ENCODE assay signal across 13 mouse cellular contexts in the genomic region with DNA sequence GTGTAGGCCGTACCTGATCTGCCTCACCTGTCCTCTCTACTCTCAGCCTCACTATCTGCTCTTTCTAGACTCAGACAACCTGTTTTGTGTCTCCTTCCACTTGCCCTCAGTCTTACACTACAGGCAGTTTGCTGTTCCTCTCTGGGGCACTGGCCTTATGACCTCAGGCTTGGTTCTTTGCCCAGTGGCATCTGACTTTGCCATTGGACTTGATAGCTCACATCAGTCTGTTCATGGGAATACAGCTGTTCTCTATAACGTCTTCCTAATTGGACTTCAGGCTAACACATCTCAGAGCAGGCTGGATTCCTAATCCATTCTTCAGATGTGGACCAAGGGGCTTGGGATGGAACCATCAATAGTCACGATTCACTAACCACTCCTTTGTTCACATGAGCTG.
"Had no signal": no experiment of that assay in that cellular context is flagged by ENCODE, and none has a peak within 500 bp of the region (broad histone marks: within the 10 kb centered on the region; RNA-seq: fewer than 3 reads in every experiment).

No protein-coding gene starts in this region.

- H3K9ac ChIP-seq: limb, embryonic 15.5 days; liver, embryonic 12.5 days; lung, embryonic 14.5 days; midbrain, embryonic 12.5 days; neural tube, embryonic 15.5 days had no signal

- H3K4me2 ChIP-seq: limb, embryonic 15.5 days; liver, embryonic 12.5 days; lung, embryonic 14.5 days; midbrain, embryonic 12.5 days; neural tube, embryonic 15.5 days had no signal

- DNase-seq: kidney, adult 9 months; kidney, postnatal 36 days; lung, embryonic 14.5 days; right cerebral cortex, adult 18-20 months; right cerebral cortex, postnatal 25 days; thymus, postnatal 4 days had no signal

- H3K27ac ChIP-seq: kidney, postnatal 0 days; limb, embryonic 15.5 days; liver, embryonic 12.5 days; midbrain, embryonic 12.5 days; neural tube, embryonic 15.5 days; stomach, postnatal 0 days had no signal

- H3K27me3 ChIP-seq: limb, embryonic 15.5 days; liver, embryonic 12.5 days; midbrain, embryonic 12.5 days; neural tube, embryonic 15.5 days had no signal

- H3K4me3 ChIP-seq: limb, embryonic 15.5 days; liver, embryonic 12.5 days; midbrain, embryonic 12.5 days; myocyte; neural tube, embryonic 15.5 days had no signal

- H3K9me3 ChIP-seq: limb, embryonic 15.5 days; liver, embryonic 12.5 days; midbrain, embryonic 12.5 days; neural tube, embryonic 15.5 days had no signal

- H3K36me3 ChIP-seq: limb, embryonic 15.5 days; liver, embryonic 12.5 days; midbrain, embryonic 12.5 days; neural tube, embryonic 15.5 days had no signal

- ATAC-seq: liver, embryonic 12.5 days had no signal

- H3K4me1 ChIP-seq: limb, embryonic 15.5 days; liver, embryonic 12.5 days had no signal
